Mouse (Mus musculus) small intestine, adult 10 weeks (tissue): Measurements from ENCODE around the gene Ercc2. TPM values are rescaled to one million over a fixed set of nuclear protein-coding genes. Genes with fewer than 3 reads are reported as not detected.

ENCODE experiments used
- polyA plus RNA-seq: library from polyadenylated mRNA; stranded (reverse); fragments of 350-450 nt; fragmentation: Illumina TruSeq; extraction: RNeasy Lipid Tissue Mini Kit (QIAGEN cat#74804); gene quantifications from one replicate; pipeline ENCODE4 v1.2.3, GENCODE M21; 2014; ENCODE audit warnings: low replicate concordance

The Ercc2 gene
- not detected for polyA plus RNA-seq

DNA sequence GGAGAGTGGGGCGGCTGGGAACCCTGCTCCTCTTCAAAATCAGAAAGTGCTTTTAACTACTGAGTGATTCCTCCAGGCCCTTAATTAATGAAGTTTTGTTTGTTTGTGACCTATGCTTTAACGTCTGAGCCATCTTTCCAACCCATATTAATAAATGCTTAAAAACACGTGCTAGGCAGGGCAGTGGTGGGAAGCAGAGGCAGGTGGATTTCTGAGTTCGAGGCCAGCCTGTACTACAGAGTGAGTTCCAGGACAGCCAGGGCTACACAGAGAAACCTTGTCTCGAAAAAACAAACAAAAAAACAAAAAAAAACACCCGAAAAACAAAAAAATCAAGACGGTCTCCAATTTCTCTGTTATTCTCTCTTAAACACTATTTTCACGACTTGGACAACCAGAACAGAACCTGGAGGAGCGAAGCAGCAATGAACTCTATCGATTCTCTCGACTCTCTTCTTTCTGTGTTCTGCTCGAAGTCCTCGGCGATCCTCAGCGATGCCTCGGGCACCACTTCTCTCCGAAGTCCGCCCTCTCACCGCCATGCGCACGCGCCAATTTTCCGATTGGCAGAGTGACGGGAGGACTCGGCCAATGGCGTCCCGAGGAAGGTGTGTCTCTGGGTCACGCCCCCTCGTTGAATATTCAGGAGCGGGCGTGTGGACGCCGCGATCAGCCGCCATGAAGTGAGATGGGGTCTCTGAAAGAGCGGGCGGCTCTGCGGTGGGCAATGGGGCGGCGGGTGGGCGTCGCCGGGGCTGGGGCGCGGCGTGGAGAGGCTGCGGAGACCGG lies at the start of gene Ercc2:
TSS of gene Ercc2 (plus strand) at position 634 of the 789 bp plus-strand sequence.

DNA sequence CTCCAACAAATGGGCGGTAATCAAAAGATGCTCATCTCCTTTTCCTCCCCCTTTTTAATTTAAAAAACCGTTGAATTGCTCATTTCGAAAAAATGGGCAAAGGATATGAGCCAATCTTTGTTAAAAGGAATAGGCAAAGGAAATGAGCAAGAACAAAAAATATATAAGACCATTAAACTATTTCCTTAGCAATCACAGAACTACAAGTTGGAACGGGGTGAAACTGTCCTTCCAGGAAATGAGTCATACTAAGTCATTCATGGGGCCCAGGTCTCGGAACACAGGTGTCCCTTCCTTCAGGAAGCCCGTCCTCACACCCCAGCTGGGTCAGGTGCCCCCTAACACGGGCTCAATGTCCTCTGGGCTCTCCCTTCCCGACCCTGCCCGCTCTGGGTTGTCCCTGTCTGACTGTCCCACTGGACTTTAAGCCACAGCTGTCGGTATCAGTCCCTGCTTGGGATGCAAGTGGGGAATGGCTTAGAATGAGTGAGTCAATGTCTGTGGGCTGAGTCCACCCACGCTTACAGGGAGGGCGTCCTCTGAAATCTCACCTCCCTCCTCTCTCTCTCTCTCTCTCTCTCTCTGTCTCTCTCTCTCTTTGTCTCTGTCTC lies 37.5 kb upstream of the Ercc2 start, which contains the start of gene Ercc1:
TSS of gene Ercc1 (plus strand) at position 542 of the 611 bp plus-strand sequence.

DNA sequence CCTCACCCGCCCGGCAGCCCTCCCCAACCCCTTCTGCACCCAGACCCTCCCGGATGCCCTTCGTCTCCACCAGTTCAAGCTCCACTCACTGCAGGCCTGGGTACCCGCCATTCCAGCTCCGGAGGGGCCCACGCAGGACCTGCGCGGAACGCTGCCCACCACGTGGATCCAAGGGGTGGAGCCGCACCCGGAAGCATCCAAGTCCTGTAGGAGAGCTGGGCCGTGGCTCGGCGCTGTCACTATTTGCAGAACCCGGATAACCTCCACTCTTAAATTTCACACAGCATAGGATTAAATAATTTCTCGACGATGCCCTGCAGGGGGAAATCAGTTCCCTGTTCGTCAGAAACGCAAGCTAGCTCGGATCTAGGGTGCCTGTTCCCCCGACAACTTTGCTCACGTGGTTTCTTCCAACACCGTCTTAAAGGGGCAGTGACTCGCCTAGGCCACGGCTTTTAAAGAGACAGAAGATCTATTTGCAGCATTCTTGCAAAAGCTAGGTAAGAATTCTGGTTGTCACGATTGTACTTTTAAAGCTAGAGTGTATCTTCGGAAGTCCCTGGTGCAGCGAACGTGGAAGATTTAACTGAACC lies 22.4 kb upstream of the Ercc2 start, which contains the start of the genes Cd3eap and Ppp1r13l:
TSS of gene Cd3eap (minus strand) at position 185 of the 593 bp plus-strand sequence.
TSS of gene Ppp1r13l (plus strand) at position 451 of the 593 bp plus-strand sequence.

DNA sequence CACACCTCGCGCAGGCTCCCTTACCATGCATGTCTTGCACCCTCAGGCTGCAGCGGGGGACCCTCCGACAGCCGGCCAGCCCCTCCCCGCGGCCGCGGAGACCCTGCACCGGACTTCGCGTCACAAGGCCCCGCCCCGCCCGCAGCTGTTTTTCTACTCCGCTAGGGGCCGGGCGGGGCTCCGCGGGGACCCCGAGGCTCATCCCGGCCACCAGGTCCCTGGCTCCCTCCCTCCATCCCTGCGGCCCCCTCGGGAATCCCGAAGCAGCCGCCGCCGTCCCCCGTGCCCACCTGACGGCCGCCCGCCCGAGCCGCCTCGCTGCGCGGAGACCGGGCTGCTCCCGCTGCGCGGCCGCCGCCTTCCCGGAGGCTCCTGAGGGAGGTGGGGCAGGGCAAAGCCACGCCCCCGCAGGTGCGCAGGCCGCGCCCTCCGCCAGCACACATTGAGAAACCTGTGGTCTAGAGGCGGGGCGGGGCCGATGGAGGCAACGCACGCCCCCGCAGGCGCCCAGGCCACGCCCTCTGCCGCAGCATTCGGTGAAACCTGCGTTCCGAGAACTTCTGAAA lies 22.0 kb downstream of the Ercc2 start, which contains the start of gene Klc3:
TSS of gene Klc3 (minus strand) at position 374 of the 566 bp plus-strand sequence.

DNA sequence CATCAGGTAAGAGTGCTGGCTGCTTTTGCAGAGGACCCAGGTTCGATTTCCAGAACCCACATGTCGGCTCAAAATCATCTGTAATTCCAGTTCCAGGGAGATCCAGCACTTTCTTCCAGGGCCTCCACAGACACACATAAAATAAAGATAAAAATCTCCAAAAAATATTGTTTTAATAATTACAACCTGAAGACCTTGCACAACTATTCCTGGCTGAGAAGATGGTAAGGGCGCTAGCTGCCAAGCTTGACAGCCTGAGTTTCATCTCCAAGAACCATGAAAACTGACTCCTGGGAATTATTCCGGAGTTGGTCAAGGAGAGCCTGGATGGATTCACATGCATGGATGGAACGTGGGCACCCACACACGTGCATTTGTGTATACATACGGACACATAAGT lies 22.7 kb downstream of the Ercc2 start, which contains the start of gene Ckm:
TSS of gene Ckm (plus strand) at position 301 of the 400 bp plus-strand sequence.

Other genes with a start within 250 kb of the Ercc2 start
- 2.7 TPM for gene Qpctl, start 232.7 kb upstream of the Ercc2 start, polyA plus RNA-seq
- gene Snrpd2, start 232.3 kb upstream of the Ercc2 start, polyA plus RNA-seq: 1.3 TPM
- gene Gipr, start 215.9 kb upstream of the Ercc2 start, polyA plus RNA-seq: 0.22 TPM
- not detected for gene Eml2, start 205.6 kb upstream of the Ercc2 start, polyA plus RNA-seq
- 1.4 TPM for gene Gpr4, start 169.5 kb upstream of the Ercc2 start, polyA plus RNA-seq
- gene Opa3, start 153.7 kb upstream of the Ercc2 start, polyA plus RNA-seq: 6.8 TPM
- 48.9 TPM for gene Vasp, start 110.2 kb upstream of the Ercc2 start, polyA plus RNA-seq
- gene Ppm1n, start 101.9 kb upstream of the Ercc2 start, polyA plus RNA-seq: 4.2 TPM
- gene Rtn2, start 99.4 kb upstream of the Ercc2 start, polyA plus RNA-seq: not detected
- gene Fosb, start 72.0 kb upstream of the Ercc2 start, polyA plus RNA-seq: 0.67 TPM
- gene Ercc1, start 37.2 kb upstream of the Ercc2 start, polyA plus RNA-seq: not detected
- gene Cd3eap, start 22.5 kb upstream of the Ercc2 start, polyA plus RNA-seq: 0.26 TPM
- gene Ppp1r13l, start 22.3 kb upstream of the Ercc2 start, polyA plus RNA-seq: not detected
- not detected for gene Klc3, start 22.1 kb downstream of the Ercc2 start, polyA plus RNA-seq
- gene Ckm, start 22.8 kb downstream of the Ercc2 start, polyA plus RNA-seq: not detected
- 0.19 TPM for gene Mark4, start 76.8 kb downstream of the Ercc2 start, polyA plus RNA-seq
- gene Exoc3l2, start 81.3 kb downstream of the Ercc2 start, polyA plus RNA-seq: not detected
- 3.4 TPM for gene Bloc1s3, start 126.4 kb downstream of the Ercc2 start, polyA plus RNA-seq
- gene Trappc6a, start 126.4 kb downstream of the Ercc2 start, polyA plus RNA-seq: not detected
- not detected for gene Nkpd1, start 135.8 kb downstream of the Ercc2 start, polyA plus RNA-seq
- gene Ppp1r37, start 181.1 kb downstream of the Ercc2 start, polyA plus RNA-seq: 0.22 TPM
- not detected for gene Zfp296, start 195.3 kb downstream of the Ercc2 start, polyA plus RNA-seq
- 6.5 TPM for gene Gemin7, start 195.6 kb downstream of the Ercc2 start, polyA plus RNA-seq
- gene Clasrp, start 222.5 kb downstream of the Ercc2 start, polyA plus RNA-seq: 3.5 TPM
- gene Relb, start 247.4 kb downstream of the Ercc2 start, polyA plus RNA-seq: 3.6 TPM